Mouse (Mus musculus) embryonic fibroblast, embryonic 13.5 days (primary cell): ENCODE data around the gene Rngtt.

Source experiments
- CTCF ChIP-seq: IDR thresholded peaks from 2 replicates; pipeline ENCODE4 v1.5.1; 2011; ENCODE audit warnings: mild to moderate bottlenecking, control low read depth, low read length, moderate library complexity, borderline replicate concordance; ENCODE audit not compliant: insufficient read depth
- POLR2A ChIP-seq: IDR thresholded peaks from 2 replicates; pipeline ENCODE4 v1.6.1; 2011; ENCODE audit warnings: low read depth, mild to moderate bottlenecking, control low read depth, low read length, moderate library complexity

DNA sequence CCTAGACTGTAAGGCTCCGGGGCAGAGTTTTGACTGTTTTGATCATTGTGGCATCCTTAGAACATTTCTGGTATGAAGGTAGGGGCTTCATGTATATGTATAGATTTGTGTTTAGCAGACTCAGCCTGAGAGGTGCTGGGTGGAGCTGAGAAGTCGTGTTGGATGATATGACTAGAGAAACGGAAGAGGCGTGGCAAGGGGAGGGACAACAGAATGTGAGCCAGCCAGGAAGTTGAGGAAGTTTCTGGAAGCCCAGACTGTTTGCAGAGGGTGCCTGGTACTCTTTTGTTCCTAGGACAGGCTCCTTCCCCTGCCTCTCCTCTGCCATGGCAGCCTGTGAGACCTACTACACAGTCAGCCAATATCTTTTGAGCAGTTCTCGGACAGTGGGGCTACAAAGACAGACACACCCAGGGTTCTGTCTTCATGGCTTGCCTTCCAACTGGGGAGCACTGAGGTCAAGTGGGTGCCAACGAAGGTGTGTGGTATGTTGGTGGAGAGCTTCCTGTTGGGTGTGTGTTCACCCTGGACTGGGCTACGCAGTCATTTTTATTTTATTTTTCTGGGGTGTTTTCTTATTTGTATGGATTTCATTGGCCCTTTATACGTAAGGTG lies 237.3 kb downstream of the Rngtt start:
- no peak for TF ChIP-seq POLR2A
- no peak for TF ChIP-seq CTCF
